Mouse (Mus musculus): ENCODE measurements around the gene Mt4. TPM values are rescaled to one million over a fixed set of nuclear protein-coding genes. Genes with fewer than 3 reads are reported as not detected.
A peak's percentile ranks its signal among the peaks of the same experiment; 100 is the strongest.

The Mt4 gene
- total and polyA plus RNA-seq, 2 experiments from 2014 or later = not detected

GRCm38 (mm10) chr8:94185791-94186190, 48.8 kb downstream of the Mt4 start:
- H3K36me3 ChIP-seq (replicated peaks; ENCODE audit: control insufficient read depth, insufficient read depth, low read length) = no peaks in the 10 kb centered on the region
- peaks cover 23% of the 10 kb centered on the region for H3K27me3 ChIP-seq (ENCODE audit: control insufficient read depth, insufficient read depth, low read length)
- WGBS = 67% methylated on average over 6 of the region's 6 CpGs
- peaks cover 18% of the 10 kb centered on the region for H3K4me1 ChIP-seq (ENCODE audit: control insufficient read depth, insufficient read depth)
- no peaks in the 10 kb centered on the region for H3K9me3 ChIP-seq (replicated peaks; ENCODE audit: control insufficient read depth, low read length)
- TF ChIP-seq EP300 (IDR thresholded peaks at IDR 0.05; ENCODE audit: low read depth) (no peak), CTCF (IDR thresholded peaks at IDR 0.05; ENCODE audit: low read depth) (no peak)
- DNase-seq (ENCODE audit: low spot score) = no peak
- H3K4me3 ChIP-seq (ENCODE audit: low read depth, low read length) = no peak overlapping the region
- no peak overlapping the region for H3K27ac ChIP-seq (ENCODE audit: low read depth)
- ATAC-seq (ENCODE audit: insufficient read depth, low read depth) = no peak
- H3K9ac ChIP-seq (replicated peaks; ENCODE audit: low read depth, low read length) = no peak overlapping the region
- no peak overlapping the region for H3K4me2 ChIP-seq (ENCODE audit: low read depth, low read length)

DNA sequence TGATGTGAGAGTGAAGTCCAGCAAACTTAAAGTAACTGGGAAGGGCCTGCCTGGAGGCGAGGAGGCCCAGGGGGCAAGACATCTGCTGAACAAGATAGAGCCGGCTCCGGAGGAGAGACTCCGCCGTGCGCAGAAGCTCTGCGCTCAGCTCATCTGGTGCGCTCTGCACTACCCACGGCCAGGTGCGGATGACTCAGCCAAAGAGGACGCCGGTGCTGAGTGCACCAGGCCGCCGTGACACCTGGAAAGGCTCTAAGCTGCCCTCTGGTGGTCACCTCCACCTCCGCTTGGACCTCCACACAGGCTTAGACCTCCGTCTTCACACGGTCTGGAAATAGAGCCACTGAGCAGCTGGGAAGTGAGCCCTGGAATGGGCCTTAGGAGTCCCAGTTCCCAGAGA, 49.5 kb downstream of the Mt4 start:
- Histone ChIP-seq H3K27ac (ENCODE audit: low read depth) (no peak overlapping the region), H3K4me3 (ENCODE audit: low read depth, low read length) (no peak overlapping the region), H3K4me2 (ENCODE audit: low read depth, low read length) (0 out of 2 replicates have a peak overlapping the region, but pooled peaks have one; percentile 2), H3K9me3 (replicated peaks; ENCODE audit: control insufficient read depth, low read length) (no peaks in the 10 kb centered on the region), H3K27me3 (ENCODE audit: control insufficient read depth, insufficient read depth, low read length) (peaks cover 23% of the 10 kb centered on the region), H3K9ac (replicated peaks; ENCODE audit: low read depth, low read length) (no peak overlapping the region), H3K36me3 (replicated peaks; ENCODE audit: control insufficient read depth, insufficient read depth, low read length) (no peaks in the 10 kb centered on the region), H3K4me1 (ENCODE audit: control insufficient read depth, insufficient read depth) (peaks cover 24% of the 10 kb centered on the region; the same call in 1 of the 2 replicates)
- no peak for TF ChIP-seq EP300 (IDR thresholded peaks at IDR 0.05; ENCODE audit: low read depth)
- TF ChIP-seq CTCF (IDR thresholded peaks at IDR 0.05; ENCODE audit: low read depth) = peak; percentile 73
- DNase-seq (ENCODE audit: low spot score) (peak; percentile 75), ATAC-seq (ENCODE audit: insufficient read depth, low read depth) (peak; percentile 48)
- 4% methylated on average over 17 of the region's 17 CpGs for whole genome bisulfite sequencing

DNA sequence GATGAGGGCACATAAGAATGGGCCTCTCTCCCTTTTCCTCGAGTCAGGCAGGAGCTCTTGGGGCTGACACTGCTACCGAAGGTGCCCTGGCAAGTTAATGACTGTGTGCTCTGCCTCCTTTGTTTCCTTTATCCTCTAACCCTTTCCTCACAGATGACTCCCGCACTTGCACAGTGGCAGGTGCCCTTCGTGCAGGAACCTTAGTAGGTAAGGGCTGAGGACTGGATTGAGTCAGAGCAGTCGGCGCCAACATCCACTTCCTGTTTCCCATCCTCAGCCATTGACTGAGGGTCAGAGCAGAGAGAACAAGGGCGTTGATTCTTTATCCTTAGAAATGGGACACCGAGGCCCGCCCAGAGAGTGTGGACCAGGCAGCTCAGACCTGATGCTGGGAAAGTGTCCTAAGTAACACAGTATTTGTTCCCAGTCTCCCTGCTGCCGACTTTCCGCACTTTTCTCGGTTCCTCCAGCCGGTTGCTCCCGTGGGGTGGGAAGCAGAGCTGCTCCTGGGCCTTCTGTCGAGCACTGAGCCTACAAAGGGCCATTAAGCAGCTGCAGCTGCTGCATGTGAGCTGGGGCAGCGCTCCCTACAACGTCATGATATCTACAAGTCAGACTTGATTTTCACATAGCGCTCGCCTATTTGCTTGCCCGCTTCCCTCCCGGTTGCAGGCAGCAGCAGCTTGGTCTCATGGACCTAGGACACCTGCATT, 50.4 kb downstream of the Mt4 start:
- Histone ChIP-seq H3K9ac (replicated peaks; ENCODE audit: low read depth, low read length) (no peak overlapping the region), H3K9me3 (replicated peaks; ENCODE audit: control insufficient read depth, low read length) (no peaks in the 10 kb centered on the region), H3K27me3 (ENCODE audit: control insufficient read depth, insufficient read depth, low read length) (peaks cover 23% of the 10 kb centered on the region), H3K27ac (ENCODE audit: low read depth) (no peak overlapping the region), H3K4me1 (ENCODE audit: control insufficient read depth, insufficient read depth) (peaks cover 24% of the 10 kb centered on the region; the same call in 1 of the 2 replicates), H3K4me3 (ENCODE audit: low read depth, low read length) (no peak overlapping the region), H3K36me3 (replicated peaks; ENCODE audit: control insufficient read depth, insufficient read depth, low read length) (no peaks in the 10 kb centered on the region), H3K4me2 (ENCODE audit: low read depth, low read length) (no peak overlapping the region)
- no peak for ATAC-seq (ENCODE audit: insufficient read depth, low read depth)
- DNase-seq (ENCODE audit: low spot score) = no peak
- TF ChIP-seq EP300 (IDR thresholded peaks at IDR 0.05; ENCODE audit: low read depth) (no peak), CTCF (IDR thresholded peaks at IDR 0.05; ENCODE audit: low read depth) (no peak)
- 57% methylated on average over 21 of the region's 21 CpGs for WGBS

Other genes starting within 250 kb of the Mt4 start
- 143 and 148 TPM in 2 replicates for gene Amfr, start 124.4 kb upstream of the Mt4 start, total RNA-seq (2014; rRNA removed; ENCODE audit: low replicate concordance)
- 52.8 and 57.0 TPM in 2 replicates for gene Amfr, start 124.4 kb upstream of the Mt4 start, polyA plus RNA-seq (2015; fragmentation: Nextera tagmentation; extraction: Ambion mirVana)
- gene Nudt21, start 100.2 kb upstream of the Mt4 start, total RNA-seq (2014; rRNA removed; ENCODE audit: low replicate concordance) = 26.0 and 38.9 TPM in 2 replicates
- 56.7 and 61.5 TPM in 2 replicates for gene Nudt21, start 100.2 kb upstream of the Mt4 start, polyA plus RNA-seq (2015; fragmentation: Nextera tagmentation; extraction: Ambion mirVana)
- 12.9 and 19.6 TPM in 2 replicates for gene Ogfod1, start 100.0 kb upstream of the Mt4 start, total RNA-seq (2014; rRNA removed; ENCODE audit: low replicate concordance)
- gene Ogfod1, start 100.0 kb upstream of the Mt4 start, polyA plus RNA-seq (2015; fragmentation: Nextera tagmentation; extraction: Ambion mirVana) = 5.4 and 7.1 TPM in 2 replicates
- 10.1 and 12.6 TPM in 2 replicates for gene Bbs2, start 38.3 kb upstream of the Mt4 start, total RNA-seq (2014; rRNA removed; ENCODE audit: low replicate concordance)
- gene Bbs2, start 38.3 kb upstream of the Mt4 start, polyA plus RNA-seq (2015; fragmentation: Nextera tagmentation; extraction: Ambion mirVana) = 9.1 and 9.5 TPM in 2 replicates
- 145 and 217 TPM in 2 replicates for gene Mt3, start 15.4 kb downstream of the Mt4 start, total RNA-seq (2014; rRNA removed; ENCODE audit: low replicate concordance)
- 67.4 and 72.3 TPM in 2 replicates for gene Mt3, start 15.4 kb downstream of the Mt4 start, polyA plus RNA-seq (2015; fragmentation: Nextera tagmentation; extraction: Ambion mirVana)
- 87.5 and 117 TPM in 2 replicates for gene Mt2, start 35.5 kb downstream of the Mt4 start, total RNA-seq (2014; rRNA removed; ENCODE audit: low replicate concordance)
- gene Mt2, start 35.5 kb downstream of the Mt4 start, polyA plus RNA-seq (2015; fragmentation: Nextera tagmentation; extraction: Ambion mirVana) = 65.7 and 83.0 TPM in 2 replicates
- 1,123 and 1,581 TPM in 2 replicates for gene Mt1, start 41.9 kb downstream of the Mt4 start, total RNA-seq (2014; rRNA removed; ENCODE audit: low replicate concordance)
- 783 and 795 TPM in 2 replicates for gene Mt1, start 41.9 kb downstream of the Mt4 start, polyA plus RNA-seq (2015; fragmentation: Nextera tagmentation; extraction: Ambion mirVana)
- 21.9 and 71.8 TPM in 2 replicates for gene Nup93, start 77.4 kb downstream of the Mt4 start, total RNA-seq (2014; rRNA removed; ENCODE audit: low replicate concordance)
- gene Nup93, start 77.4 kb downstream of the Mt4 start, polyA plus RNA-seq (2015; fragmentation: Nextera tagmentation; extraction: Ambion mirVana) = 29.8 and 31.4 TPM in 2 replicates
- gene Slc12a3, start 192.0 kb downstream of the Mt4 start, total RNA-seq (2014; rRNA removed; ENCODE audit: low replicate concordance) = 0.58 TPM in 1 of 2 replicates, not detected in the other
- gene Slc12a3, start 192.0 kb downstream of the Mt4 start, polyA plus RNA-seq (2015; fragmentation: Nextera tagmentation; extraction: Ambion mirVana) = 0.07 and 0.14 TPM in 2 replicates
- 177 and 179 TPM in 2 replicates for gene Herpud1, start 249.2 kb downstream of the Mt4 start, total RNA-seq (2014; rRNA removed; ENCODE audit: low replicate concordance)
- gene Herpud1, start 249.2 kb downstream of the Mt4 start, polyA plus RNA-seq (2015; fragmentation: Nextera tagmentation; extraction: Ambion mirVana) = 131 and 159 TPM in 2 replicates

Measured in heart, postnatal 0 days (tissue).